Mouse (Mus musculus) kidney, adult 11 months (tissue): ENCODE results near the gene Eif3b.
A peak's percentile ranks its signal among the peaks of the same experiment; 100 is the strongest.

Source experiments
- DNase-seq: peaks from one replicate; pipeline ENCODE4 v3.0.0; 2022

The Eif3b gene

GRCm38 (mm10) chr5:140418489-140419441 lies at the start of gene Eif3b:
Eif3b (plus strand) TSS chr5:140419328.
- DNase-seq = peak; percentile 86

- no peak for DNase-seq
Measured at GRCm38 (mm10) chr5:140369466-140369865, 49.7 kb upstream of the Eif3b start.

- DNase-seq = peak; percentile 54
Measured at GRCm38 (mm10) chr5:140370446-140371254, 48.5 kb upstream of the Eif3b start.

DNA sequence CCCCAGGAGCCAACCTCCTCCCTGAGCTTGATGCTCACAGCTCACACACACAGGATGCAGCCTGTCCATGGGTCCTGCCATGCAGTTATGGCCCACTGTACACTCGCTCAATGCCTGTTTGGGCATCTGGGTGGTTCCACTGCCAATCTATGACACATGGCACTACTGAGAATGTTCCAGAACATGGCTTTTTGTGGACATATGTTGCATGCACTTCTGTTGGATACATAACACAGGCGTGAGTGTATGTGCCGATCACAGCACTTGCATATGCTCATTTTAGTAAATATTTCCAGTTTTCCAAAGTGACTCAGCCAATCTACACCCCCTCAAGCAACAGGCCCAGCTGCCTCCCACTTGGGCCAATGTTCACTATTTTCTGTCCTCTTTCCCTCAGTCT lies 47.5 kb upstream of the Eif3b start:
- DNase-seq = no peak

- DNase-seq = no peak
Measured at GRCm38 (mm10) chr5:140373711-140374110, 45.4 kb upstream of the Eif3b start.

- no peak for DNase-seq
Measured at GRCm38 (mm10) chr5:140374226-140374625, 44.9 kb upstream of the Eif3b start.

DNA sequence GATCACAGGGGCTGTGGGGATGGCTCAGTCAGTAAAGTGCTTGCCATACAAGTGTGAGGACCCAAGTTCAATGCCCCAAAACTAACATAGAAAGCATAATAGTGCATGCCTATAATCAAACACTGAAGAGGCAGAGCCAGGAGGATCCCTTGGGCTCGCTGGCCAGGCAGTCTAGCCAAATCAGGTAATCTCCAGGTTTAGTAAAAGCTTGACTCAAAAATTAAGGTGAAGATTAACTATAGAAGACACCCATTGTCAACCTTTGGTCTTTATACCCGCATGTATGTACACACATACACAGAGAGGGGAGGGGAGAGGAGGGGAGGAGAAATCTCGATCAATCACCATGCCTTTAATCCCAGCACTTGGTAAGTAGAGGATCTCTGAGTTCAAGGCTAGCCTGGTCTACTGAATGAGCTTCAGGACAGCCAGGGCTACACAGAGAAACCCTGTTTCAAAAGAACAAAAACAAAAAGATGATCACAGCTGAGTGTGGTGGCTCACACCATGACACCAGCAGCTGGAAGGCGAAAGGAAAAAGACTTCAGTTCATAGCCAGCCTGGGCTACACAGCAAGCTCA lies 43.8 kb upstream of the Eif3b start:
- DNase-seq = peak; percentile 51

GRCm38 (mm10) chr5:140378121-140378853 lies 40.8 kb upstream of the Eif3b start:
- peak; percentile 67 for DNase-seq

DNA sequence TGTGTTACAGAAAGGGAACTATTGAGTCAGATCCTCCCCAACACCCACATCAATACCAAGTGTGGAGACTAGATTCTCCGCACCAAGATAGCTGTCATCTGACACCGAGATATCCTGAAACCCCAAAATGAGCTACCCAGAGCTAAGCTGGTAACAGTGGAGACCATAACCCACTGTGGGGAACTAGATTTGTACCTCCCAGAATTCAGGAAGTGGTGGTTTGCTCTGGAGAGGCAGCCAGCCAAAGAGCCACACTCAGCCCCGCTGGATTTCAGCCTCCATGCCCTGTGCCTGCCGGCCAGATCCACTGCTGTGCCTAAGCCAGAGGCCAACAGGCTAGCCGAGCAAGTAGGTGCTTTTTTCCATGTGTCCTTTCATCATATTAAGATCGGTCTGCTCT lies 39.8 kb upstream of the Eif3b start:
- DNase-seq = no peak

DNA sequence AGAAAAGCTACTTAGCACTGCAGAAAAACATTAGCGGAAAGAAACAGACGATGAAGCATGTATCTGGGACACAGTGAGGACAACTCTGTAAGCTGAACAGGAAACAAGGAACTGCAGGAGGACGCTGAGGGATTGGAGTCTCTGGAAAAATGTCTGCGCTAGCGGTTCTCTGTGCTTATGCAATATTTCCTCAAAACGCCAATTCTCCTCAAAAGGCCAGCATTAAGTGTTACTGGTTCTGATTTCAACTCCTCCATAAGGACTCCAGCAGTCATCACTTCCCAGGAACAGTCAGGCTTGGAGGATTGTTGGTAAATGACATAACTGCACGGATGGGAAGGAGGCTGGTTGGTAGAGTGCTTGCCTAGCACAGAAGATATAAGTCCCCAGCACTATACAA lies 38.0 kb upstream of the Eif3b start:
- no peak for DNase-seq

GRCm38 (mm10) chr5:140382688-140383087 lies 36.4 kb upstream of the Eif3b start:
- DNase-seq = no peak

GRCm38 (mm10) chr5:140383559-140383958 lies 35.6 kb upstream of the Eif3b start:
- DNase-seq = peak; percentile 65

DNA sequence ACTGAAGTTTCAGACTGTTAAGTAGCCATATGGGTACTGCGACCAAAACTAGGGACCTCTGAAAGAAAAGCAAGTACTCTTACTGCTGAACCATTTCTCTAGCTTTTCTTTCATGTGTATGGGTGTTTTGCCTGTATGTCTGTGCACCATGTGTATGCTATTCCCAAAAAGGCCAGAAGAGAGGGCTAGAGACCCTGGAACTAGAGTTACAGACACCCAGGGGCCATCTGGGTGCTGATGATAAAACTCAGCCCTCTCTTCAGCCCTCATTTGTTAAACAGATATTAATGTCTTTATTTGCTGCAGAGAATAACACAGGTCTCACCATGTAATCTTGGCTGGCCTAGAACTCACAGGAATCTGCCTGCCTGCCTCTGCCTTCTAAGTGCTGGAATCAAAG lies 34.7 kb upstream of the Eif3b start:
- no peak for DNase-seq

- no peak for DNase-seq
Measured at GRCm38 (mm10) chr5:140387236-140387635, 31.9 kb upstream of the Eif3b start.

GRCm38 (mm10) chr5:140387816-140388510 lies 31.2 kb upstream of the Eif3b start:
- DNase-seq = no peak

DNA sequence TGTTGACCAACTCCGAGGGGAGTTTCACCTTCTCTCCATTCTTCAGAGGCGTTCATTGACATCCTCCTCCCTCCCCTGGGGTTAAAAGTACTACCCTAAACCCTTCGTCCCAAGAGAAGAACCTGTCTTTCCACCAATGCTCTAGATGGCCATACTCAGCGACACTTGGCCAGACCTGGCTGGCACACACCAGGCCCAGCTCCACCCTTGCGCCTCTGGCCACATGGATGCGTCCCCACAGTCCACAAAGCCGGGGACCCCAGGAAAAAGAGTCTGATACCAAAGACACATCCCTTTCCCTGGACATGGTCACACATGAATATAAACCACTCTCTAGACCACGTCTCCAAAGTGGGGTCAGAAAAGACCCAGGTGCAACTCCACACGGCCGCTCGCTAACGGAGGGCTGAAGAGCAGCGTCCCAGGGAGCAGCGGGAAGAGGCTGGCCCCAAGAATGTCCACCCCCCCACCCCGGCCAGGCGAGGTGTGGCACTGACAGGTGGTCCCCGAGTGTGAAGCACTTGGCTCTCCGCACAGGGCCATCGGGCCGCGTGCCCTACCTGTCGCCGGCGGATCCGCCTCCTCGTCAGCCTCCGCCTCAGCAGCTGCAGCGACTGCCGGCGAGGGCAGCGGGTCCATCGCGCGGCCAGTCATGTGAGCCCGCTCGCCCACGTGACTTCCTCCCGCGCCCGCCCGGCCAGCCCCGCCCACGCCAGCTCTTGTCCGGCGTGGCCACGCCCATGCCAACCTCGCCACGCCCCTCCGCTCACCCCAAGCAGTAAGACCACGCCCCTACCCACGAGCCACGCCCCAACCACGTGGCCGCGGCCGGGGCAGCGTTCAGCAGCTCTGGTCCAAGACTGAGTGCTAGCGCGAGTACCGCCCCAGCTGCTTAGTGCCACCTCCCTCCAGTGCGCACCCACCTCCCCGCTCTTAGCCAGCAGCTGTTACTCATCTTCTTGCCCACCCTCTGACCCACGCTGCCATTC lies 30.2 kb upstream of the Eif3b start, which contains the start of gene Snx8:
TSS of gene Snx8 (minus strand) at position 675 of the 989 bp plus-strand sequence.
- DNase-seq = peak; percentile 97

DNA sequence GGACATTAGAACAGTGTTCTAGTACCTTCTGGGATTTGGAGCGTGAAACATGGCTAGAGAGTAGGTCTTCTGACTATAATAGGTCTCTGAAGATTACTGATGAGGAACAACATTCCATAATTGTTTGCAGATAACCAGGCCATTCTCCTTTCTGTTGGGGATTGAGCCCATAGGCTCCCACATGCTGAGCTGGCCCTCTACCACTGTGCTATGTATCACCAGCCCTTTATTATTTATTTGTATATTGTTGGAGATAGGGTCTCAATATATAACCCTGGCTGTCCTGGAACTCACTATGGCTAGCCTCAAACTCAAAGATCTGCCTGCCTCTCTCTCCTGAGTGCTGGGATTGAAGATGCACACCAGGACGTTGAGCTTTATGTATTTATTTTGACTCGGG lies 29.5 kb upstream of the Eif3b start:
- DNase-seq = no peak

DNA sequence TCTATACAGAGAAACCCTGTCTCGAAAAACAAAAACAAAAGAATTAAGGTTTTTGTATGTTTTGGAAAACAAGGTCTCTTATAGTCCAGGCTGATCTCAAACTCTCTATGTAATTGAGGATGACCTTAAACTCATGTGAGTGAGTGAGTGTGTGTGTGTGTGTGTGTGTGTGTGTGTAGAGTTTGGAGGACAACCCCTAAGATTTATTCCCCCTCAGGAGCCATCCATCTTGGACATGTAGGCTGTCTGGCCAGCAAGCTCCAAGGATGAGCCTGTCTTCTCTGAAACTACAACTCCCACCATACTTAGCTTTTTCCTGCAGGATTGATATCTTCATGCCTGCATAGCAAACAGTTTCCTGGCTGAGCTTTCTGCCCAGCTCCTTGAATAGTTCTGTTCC lies 27.7 kb upstream of the Eif3b start:
- DNase-seq = no peak

- no peak for DNase-seq
Measured at GRCm38 (mm10) chr5:140391981-140392380, 27.1 kb upstream of the Eif3b start.

GRCm38 (mm10) chr5:140392701-140393100 lies 26.4 kb upstream of the Eif3b start:
- no peak for DNase-seq
